8 mouse cellular contexts compared by ENCODE assay signal in genomic region chr1:92949426-92949825, GRCm38 (mm10). TPM values are rescaled to one million over a fixed set of nuclear protein-coding genes. Genes with fewer than 3 reads are reported as not detected.
DNase-seq lines count a peak whose midpoint lies in the region; ATAC-seq lines count a peak whose summit lies in the region.

No protein-coding gene starts in this region.

- DNase-seq in adrenal gland, postnatal 14 days, result peak; percentile 48
- DNase-seq in adrenal gland, adult 18-20 months (ENCODE audit: low spot score in 2 of 2), result no peak
- peak; percentile 1 for DNase-seq in layer of hippocampus, adult 9-11 months
- DNase-seq in layer of hippocampus, adult 18-20 months (ENCODE audit: low spot score in 2 of 2), result no peak
- peak; percentile 18 for DNase-seq in brain, adult 2 months (ENCODE audit: low read depth, low spot score)
- DNase-seq in urinary bladder, postnatal 36 days (ENCODE audit: low spot score in 2 of 2), result no peak
- DNase-seq in natural killer cell, adult 2 months (ENCODE audit: low spot score in 2 of 2), result no peak

- peak; percentile 64 for ATAC-seq in megakaryocyte, adult 5-6 weeks (ENCODE audit: poor library complexity, severe bottlenecking)

RNA-seq across cellular contexts. Expression of gene Gpr35, which starts 1.2 kb away (rescaled TPM):
- 1.9 and 3.5 TPM in 2 replicates for total RNA-seq in adrenal gland, postnatal 14 days (2021)
- 1 to 10 TPM; 1.4 TPM for total RNA-seq in adrenal gland, adult 18-20 months (2021)
- under 1 TPM; 0.52 to 0.71 TPM for total RNA-seq in layer of hippocampus, adult 18-20 months (2021)
- total RNA-seq in megakaryocyte, adult 5-6 weeks (2015), result 69.5 and 72.6 TPM in 2 replicates
- 46.4 and 47.2 TPM in 2 replicates for total RNA-seq in megakaryocyte, adult 5-6 weeks (2017)

RNA-seq across cellular contexts. Expression of gene Capn10, which starts 15.2 kb away (rescaled TPM):
- 16.2 and 18.7 TPM in 2 replicates for total RNA-seq in adrenal gland, postnatal 14 days (2021)
- 10 to 100 TPM; 14.5 to 16.8 TPM for total RNA-seq in adrenal gland, adult 18-20 months (2021)
- 10 to 100 TPM; 42.4 to 43.2 TPM for total RNA-seq in layer of hippocampus, adult 18-20 months (2021)
- total RNA-seq in megakaryocyte, adult 5-6 weeks (2015), result 2.7 and 5.2 TPM in 2 replicates
- total RNA-seq in megakaryocyte, adult 5-6 weeks (2017), result 6.4 and 8.7 TPM in 2 replicates

RNA-seq across cellular contexts. Expression of gene Rnpepl1, which starts 38.8 kb away (rescaled TPM):
- 69.4 and 74.6 TPM in 2 replicates for total RNA-seq in adrenal gland, postnatal 14 days (2021)
- total RNA-seq in adrenal gland, adult 18-20 months (2021), result 10 to 100 TPM; 58.2 to 80.9 TPM
- 10 to 100 TPM; 32.5 to 33.6 TPM for total RNA-seq in layer of hippocampus, adult 18-20 months (2021)
- 29.3 and 30.1 TPM in 2 replicates for total RNA-seq in megakaryocyte, adult 5-6 weeks (2015)
- 20.4 and 23.6 TPM in 2 replicates for total RNA-seq in megakaryocyte, adult 5-6 weeks (2017)

RNA-seq across cellular contexts. Expression of gene Dusp28, which starts 42.6 kb away (rescaled TPM):
- 12.9 and 13.6 TPM in 2 replicates for total RNA-seq in adrenal gland, postnatal 14 days (2021)
- 10 to 100 TPM; 14.3 to 14.5 TPM for total RNA-seq in adrenal gland, adult 18-20 months (2021)
- total RNA-seq in layer of hippocampus, adult 18-20 months (2021), result 10 to 100 TPM; 16.0 to 17.9 TPM
- total RNA-seq in megakaryocyte, adult 5-6 weeks (2015), result 8.2 and 8.9 TPM in 2 replicates
- 2.0 and 2.4 TPM in 2 replicates for total RNA-seq in megakaryocyte, adult 5-6 weeks (2017)

RNA-seq across cellular contexts. Expression of gene Ankmy1, which starts 46.7 kb away (rescaled TPM):
- total RNA-seq in adrenal gland, postnatal 14 days (2021), result 0.67 and 0.94 TPM in 2 replicates
- under 1 TPM; 0.80 to 0.86 TPM for total RNA-seq in adrenal gland, adult 18-20 months (2021)
- under 1 TPM; 0.42 to 0.53 TPM for total RNA-seq in layer of hippocampus, adult 18-20 months (2021)
- total RNA-seq in megakaryocyte, adult 5-6 weeks (2015), result 0.20 TPM in 1 of 2 replicates, not detected in the other
- not detected in 2 replicates for total RNA-seq in megakaryocyte, adult 5-6 weeks (2017)

Comparison
In these comparisons a context has a peak if more than half of its experiments do, and no peak if none do; other contexts are left out.
1. DNase-seq: peak in adrenal gland, postnatal 14 days (single experiment), layer of hippocampus, adult 9-11 months (single experiment) and brain, adult 2 months (single experiment); none in adrenal gland, adult 18-20 months (0 of 2), layer of hippocampus, adult 18-20 months (0 of 2), urinary bladder, postnatal 36 days (0 of 2) and natural killer cell, adult 2 months (0 of 2).
2. RNA of gene Gpr35, which starts 1.2 kb away (total RNA-seq): 46.4 to 72.6 TPM in megakaryocyte, adult 5-6 weeks; 1.9 to 3.5 TPM in adrenal gland, postnatal 14 days, 1.4 TPM in adrenal gland, adult 18-20 months and 0.52 to 0.71 TPM in layer of hippocampus, adult 18-20 months; every median in the first group is over 10 times any median in the second.